Mouse (Mus musculus) limb, embryonic 10.5 days (tissue): ENCODE data around the gene Rps16. TPM values are rescaled to one million over a fixed set of nuclear protein-coding genes. Genes with fewer than 3 reads are reported as not detected.
"Not testable (repeated sequence)": the region's sequence is repeated elsewhere in the genome, so short reads cannot be mapped to it uniquely, and the experiment has no call there.

ENCODE experiments used
- DNase-seq: peaks from one replicate; pipeline ENCODE4 v3.0.0-alpha.2; 2017; ENCODE audit warnings: low spot score
- H3K27ac ChIP-seq: fragments of 300-500 bp; sonication (generic); 2 replicates; pipeline ENCODE4 v1.5.1; 2016; ENCODE audit warnings: mild to moderate bottlenecking
- H3K27me3 ChIP-seq: fragments of 300-500 bp; sonication (generic); 2 replicates; pipeline ENCODE4 v1.6.1; 2016; ENCODE audit warnings: low read depth, mild to moderate bottlenecking; ENCODE audit not compliant: poor library complexity, severe bottlenecking
- H3K36me3 ChIP-seq: fragments of 300-500 bp; sonication (generic); 2 replicates; pipeline ENCODE4 v1.6.1; 2016; ENCODE audit warnings: mild to moderate bottlenecking, moderate library complexity
- H3K4me1 ChIP-seq: fragments of 300-500 bp; sonication (generic); 2 replicates; pipeline ENCODE4 v1.6.1; 2016
- H3K4me3 ChIP-seq: fragments of 300-500 bp; sonication (generic); 2 replicates; pipeline ENCODE4 v1.5.1; 2016; ENCODE audit warnings: mild to moderate bottlenecking, moderate library complexity
- H3K9me3 ChIP-seq: fragments of 300-500 bp; sonication (generic); replicated peaks from 2 replicates; pipeline ENCODE4 v1.6.1; 2016; ENCODE audit warnings: mild to moderate bottlenecking
- WGBS: fragments of 180-500 bp; shearing (Covaris S2); methylation state at CpG from one replicate; pipeline ENCODE4 v1.1.7; 2016; 5-methylcytosine and 5-hydroxymethylcytosine counted together
- polyA plus RNA-seq: library from polyadenylated mRNA; unstranded; fragments of >200 nt; fragmentation: Nextera tagmentation; extraction: Ambion mirVana; gene quantifications from 2 replicates; pipeline ENCODE4 v1.2.1, GENCODE M21; 2016

Gene Rps16
- polyA plus RNA-seq, 1 experiment from 2014 or later: 972 TPM

GRCm38 (mm10) chr7:28387384-28387783 is 36.9 kb downstream of the Rps16 start:
- 91% methylated on average over 7 of the region's 7 CpGs for WGBS
- DNase-seq, H3K4me3 ChIP-seq, H3K27ac ChIP-seq, H3K27me3 ChIP-seq, H3K9me3 ChIP-seq: not testable (repeated sequence)
- Histone ChIP-seq H3K36me3 (peaks cover 58% of the 10 kb centered on the region), H3K4me1 (peaks cover 30% of the 10 kb centered on the region)

- no peak for DNase-seq
- no peak overlapping the region for H3K4me3 ChIP-seq
- H3K9me3 ChIP-seq: no peaks in the 10 kb centered on the region
- H3K27ac ChIP-seq: no peak overlapping the region
- H3K4me1 ChIP-seq: peaks cover 27% of the 10 kb centered on the region
- peaks cover 65% of the 10 kb centered on the region for H3K36me3 ChIP-seq
- WGBS: 98% methylated on average over 3 of the region's 3 CpGs
- no peaks in the 10 kb centered on the region for H3K27me3 ChIP-seq
Measured at GRCm38 (mm10) chr7:28390331-28390730, 39.9 kb downstream of the Rps16 start.

- Histone ChIP-seq H3K27ac (peak within 1 kb of the TSS; percentile 87), H3K36me3 (peaks cover 65% of the 10 kb centered on the region), H3K4me1 (peaks cover 17% of the 10 kb centered on the region), H3K9me3 (no peaks in the 10 kb centered on the region), H3K4me3 (peak within 1 kb of the TSS; percentile 97), H3K27me3 (no peaks in the 10 kb centered on the region)
- DNase-seq: peak; percentile 90
- WGBS: under 1% methylated on average over 58 of the region's 58 CpGs
Measured at GRCm38 (mm10) chr7:28392429-28393271, 42.2 kb downstream of the Rps16 start, which contains the start of the genes Med29 and Paf1. Med29 (minus strand) TSS chr7:28392708. Paf1 (plus strand) TSS chr7:28392951.

DNA sequence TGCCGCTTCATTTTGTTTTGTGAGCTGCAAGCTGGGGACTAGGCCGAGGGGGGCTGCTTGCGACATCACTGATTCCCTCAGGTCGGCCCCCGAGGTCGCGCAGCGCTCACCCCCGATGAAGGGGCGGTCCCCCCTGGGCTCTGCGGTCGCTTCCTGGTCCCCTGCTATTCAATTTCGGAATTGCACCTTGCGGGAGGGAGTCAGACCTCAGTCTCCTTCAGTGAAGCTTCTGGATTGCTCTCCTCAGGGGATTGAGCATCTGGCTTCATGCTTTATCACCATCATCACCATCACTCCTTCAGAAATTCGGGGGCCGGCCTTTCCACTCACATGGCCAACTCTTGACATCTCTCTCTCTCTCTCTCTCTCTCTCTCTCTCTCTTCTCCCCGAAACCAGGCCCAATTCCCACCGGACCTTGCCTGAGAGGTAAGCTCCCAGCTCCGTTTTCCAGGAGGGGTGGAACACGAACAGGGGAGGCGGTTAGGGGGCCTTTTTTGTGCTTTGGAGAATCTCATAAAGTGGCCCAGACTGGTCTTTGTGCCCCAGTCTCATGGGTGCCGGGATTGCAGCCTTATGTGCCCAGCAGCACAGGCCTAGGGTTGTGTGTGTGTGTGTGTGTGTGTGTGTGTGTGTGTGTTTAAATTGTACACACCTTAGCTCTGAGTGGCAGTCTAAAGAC is 43.0 kb downstream of the Rps16 start:
- 5% methylated on average over 22 of the region's 22 CpGs for whole genome bisulfite sequencing
- peaks cover 65% of the 10 kb centered on the region for H3K36me3 ChIP-seq
- no peak for DNase-seq
- peak overlapping the region; percentile 97 for H3K4me3 ChIP-seq
- H3K9me3 ChIP-seq: no peaks in the 10 kb centered on the region
- peak overlapping the region; percentile 86 for H3K27ac ChIP-seq
- H3K4me1 ChIP-seq: peaks cover 17% of the 10 kb centered on the region
- no peaks in the 10 kb centered on the region for H3K27me3 ChIP-seq

DNA sequence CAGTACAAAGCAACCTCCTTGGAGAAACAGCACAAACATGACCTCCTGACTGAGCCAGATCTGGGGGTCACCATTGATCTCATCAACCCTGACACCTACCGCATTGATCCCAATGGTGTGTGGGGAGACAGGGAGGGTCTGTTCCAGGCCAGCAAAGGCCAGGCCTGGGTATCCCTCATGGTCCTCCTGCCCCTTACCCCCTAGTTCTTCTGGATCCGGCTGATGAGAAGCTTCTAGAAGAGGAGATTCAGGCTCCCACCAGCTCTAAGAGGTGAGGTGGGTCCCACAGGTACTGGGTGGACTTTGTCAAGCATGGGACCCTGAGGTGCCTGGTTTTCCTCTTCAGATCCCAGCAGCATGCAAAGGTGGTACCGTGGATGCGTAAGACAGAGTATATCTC is 45.0 kb downstream of the Rps16 start:
- no peak for DNase-seq
- 94% methylated on average over 4 of the region's 4 CpGs for WGBS
- peaks cover 65% of the 10 kb centered on the region for H3K36me3 ChIP-seq

DNA sequence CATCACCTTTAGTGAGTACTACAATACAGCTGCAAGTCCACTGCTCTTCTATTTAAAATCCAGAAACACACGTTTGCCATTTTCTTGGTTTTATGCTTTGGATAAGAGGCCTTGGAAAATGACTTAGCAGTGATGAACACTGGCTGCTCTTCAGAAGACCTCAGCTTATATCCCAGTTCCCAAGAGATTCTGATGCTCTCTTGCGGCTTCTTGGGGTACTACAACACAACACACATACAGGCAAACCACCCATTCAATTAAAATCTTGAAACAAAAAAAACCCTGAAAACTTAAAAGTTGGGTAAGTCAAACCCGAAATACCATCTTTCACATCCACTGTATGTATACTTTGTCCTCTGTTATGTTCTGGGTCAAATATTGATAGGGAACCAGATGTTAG is 47.5 kb downstream of the Rps16 start:
- 72% methylated on average over 3 of the region's 3 CpGs for WGBS
- no peak overlapping the region for H3K4me3 ChIP-seq
- H3K9me3 ChIP-seq: no peaks in the 10 kb centered on the region
- no peak for DNase-seq
- peaks cover 10% of the 10 kb centered on the region for H3K4me1 ChIP-seq
- no peak overlapping the region for H3K27ac ChIP-seq
- H3K27me3 ChIP-seq: no peaks in the 10 kb centered on the region
- H3K36me3 ChIP-seq: peaks cover 86% of the 10 kb centered on the region

More for the DNA sequence above, 45.0 kb downstream of the Rps16 start:
- Histone ChIP-seq H3K4me3 (no peak overlapping the region), H3K4me1 (peaks cover 17% of the 10 kb centered on the region), H3K9me3 (no peaks in the 10 kb centered on the region), H3K27ac (no peak overlapping the region), H3K27me3 (no peaks in the 10 kb centered on the region)

DNA sequence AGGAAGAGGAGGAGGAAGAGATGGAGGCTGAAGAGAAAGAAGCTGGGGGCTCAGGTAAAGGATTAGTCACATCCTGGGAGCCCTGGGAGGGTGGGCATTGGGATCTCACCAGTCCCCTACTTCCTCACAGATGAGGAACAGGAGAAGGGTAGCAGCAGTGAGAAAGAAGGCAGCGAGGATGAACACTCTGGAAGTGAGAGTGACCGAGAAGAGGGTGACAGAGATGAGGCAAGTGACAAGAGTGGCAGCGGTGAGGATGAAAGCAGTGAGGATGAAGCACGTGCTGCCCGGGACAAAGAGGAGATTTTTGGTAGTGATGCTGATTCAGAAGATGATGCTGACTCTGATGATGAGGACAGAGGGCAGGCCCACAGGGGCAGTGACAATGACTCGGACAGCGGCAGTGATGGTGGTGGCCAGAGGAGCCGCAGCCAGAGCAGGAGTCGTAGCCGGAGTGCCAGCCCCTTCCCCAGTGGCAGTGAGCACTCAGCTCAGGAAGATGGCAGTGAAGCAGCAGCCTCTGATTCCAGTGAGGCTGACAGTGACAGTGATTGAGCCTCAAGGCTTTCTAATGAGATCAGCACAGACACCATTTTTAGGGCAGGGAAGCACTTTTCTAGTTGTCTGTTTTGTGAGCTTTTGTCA is 48.4 kb downstream of the Rps16 start:
- peaks cover 94% of the 10 kb centered on the region for H3K36me3 ChIP-seq
- no peak overlapping the region for H3K4me3 ChIP-seq
- DNase-seq: no peak
- H3K9me3 ChIP-seq: no peaks in the 10 kb centered on the region
- no peaks in the 10 kb centered on the region for H3K27me3 ChIP-seq
- no peak overlapping the region for H3K27ac ChIP-seq
- WGBS: 90% methylated on average over 10 of the region's 10 CpGs
- peaks cover 2% of the 10 kb centered on the region for H3K4me1 ChIP-seq

DNA sequence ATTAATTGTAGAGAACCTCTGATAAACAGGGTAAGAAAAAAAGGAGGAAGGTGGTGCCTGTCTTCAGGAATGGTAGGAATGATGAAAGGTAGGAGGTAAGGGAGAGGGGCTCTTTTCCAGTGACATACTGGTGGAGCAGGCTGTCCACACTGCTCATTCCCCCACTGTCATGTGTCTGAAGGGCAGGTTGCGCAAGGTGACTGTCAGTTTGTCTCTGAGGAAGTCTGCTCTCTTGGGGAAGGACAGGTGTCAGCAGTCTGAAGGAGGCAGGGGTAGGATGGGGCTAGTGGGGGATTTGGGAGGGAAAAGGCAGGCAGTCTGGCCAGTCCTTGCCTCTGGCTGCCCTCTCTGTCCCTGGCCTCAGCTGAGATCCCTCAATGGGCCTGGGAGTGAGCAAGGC is 50.6 kb downstream of the Rps16 start:
- H3K9me3 ChIP-seq: no peaks in the 10 kb centered on the region
- WGBS: 87% methylated on average over 1 of the region's 1 CpGs
- DNase-seq: no peak
- H3K4me3 ChIP-seq: no peak overlapping the region
- H3K36me3 ChIP-seq: peaks cover 98% of the 10 kb centered on the region
- no peaks in the 10 kb centered on the region for H3K27me3 ChIP-seq
- no peak overlapping the region for H3K27ac ChIP-seq
- no peaks in the 10 kb centered on the region for H3K4me1 ChIP-seq

DNA sequence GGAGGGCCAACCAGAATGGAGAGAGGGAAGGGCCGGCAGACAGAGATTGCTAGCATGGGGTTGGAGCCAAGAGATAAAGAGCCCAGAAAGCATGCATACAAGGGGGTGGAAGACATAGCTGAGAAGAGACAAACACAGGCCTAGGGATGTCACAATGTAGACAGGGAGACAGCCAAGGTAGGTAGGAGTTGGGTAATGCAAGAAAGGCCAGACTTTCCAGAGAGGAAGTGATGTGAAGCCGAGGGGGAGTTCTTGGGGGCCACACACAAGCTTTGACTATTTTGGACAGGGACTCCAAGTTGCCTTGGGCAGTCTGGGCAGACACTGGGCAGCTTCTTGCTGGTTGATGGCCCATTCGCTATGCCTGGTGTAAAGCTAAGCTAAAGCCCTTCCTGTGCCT is 51.5 kb downstream of the Rps16 start:
- H3K4me1 ChIP-seq: no peaks in the 10 kb centered on the region
- no peak overlapping the region for H3K27ac ChIP-seq
- no peak overlapping the region for H3K4me3 ChIP-seq
- no peak for DNase-seq
- 81% methylated on average over 3 of the region's 3 CpGs for WGBS
- H3K27me3 ChIP-seq: no peaks in the 10 kb centered on the region
- peaks cover 98% of the 10 kb centered on the region for H3K36me3 ChIP-seq
- no peaks in the 10 kb centered on the region for H3K9me3 ChIP-seq

Other genes with a start within 250 kb of the Rps16 start
- gene 9530053A07Rik, start 221.2 kb upstream of the Rps16 start, polyA plus RNA-seq: 0.01 TPM in 1 of 2 replicates, not detected in the other
- gene Fbl, start 180.9 kb upstream of the Rps16 start, polyA plus RNA-seq: 166 and 214 TPM in 2 replicates
- gene Dyrk1b, start 171.2 kb upstream of the Rps16 start, polyA plus RNA-seq: 13.4 and 21.0 TPM in 2 replicates
- gene Eid2, start 82.8 kb upstream of the Rps16 start, polyA plus RNA-seq: 2.9 and 3.9 TPM in 2 replicates
- gene Eid2b, start 72.9 kb upstream of the Rps16 start, polyA plus RNA-seq: 7.6 and 11.2 TPM in 2 replicates
- gene Selenov, start 59.5 kb upstream of the Rps16 start, polyA plus RNA-seq: not detected in 2 replicates
- gene Dll3, start 48.4 kb upstream of the Rps16 start, polyA plus RNA-seq: 0.56 and 2.3 TPM in 2 replicates
- gene Timm50, start 38.6 kb upstream of the Rps16 start, polyA plus RNA-seq: 223 and 243 TPM in 2 replicates
- 123 and 124 TPM in 2 replicates for gene Supt5, start 11.9 kb upstream of the Rps16 start, polyA plus RNA-seq
- 90.5 and 118 TPM in 2 replicates for gene Plekhg2, start 21.9 kb downstream of the Rps16 start, polyA plus RNA-seq
- 7.5 and 7.9 TPM in 2 replicates for gene Zfp36, start 29.6 kb downstream of the Rps16 start, polyA plus RNA-seq
- 65.1 and 67.0 TPM in 2 replicates for gene Med29, start 42.1 kb downstream of the Rps16 start, polyA plus RNA-seq
- gene Paf1, start 42.3 kb downstream of the Rps16 start, polyA plus RNA-seq: 81.3 and 91.5 TPM in 2 replicates
- gene Gmfg, start 86.8 kb downstream of the Rps16 start, polyA plus RNA-seq: 6.8 and 7.7 TPM in 2 replicates
- gene Lrfn1, start 101.3 kb downstream of the Rps16 start, polyA plus RNA-seq: 4.1 and 5.0 TPM in 2 replicates
- not detected in 2 replicates for gene Ifnl2, start 159.8 kb downstream of the Rps16 start, polyA plus RNA-seq
- gene Ifnl3, start 172.2 kb downstream of the Rps16 start, polyA plus RNA-seq: not detected in 2 replicates
- not detected in 2 replicates for gene Sycn, start 190.2 kb downstream of the Rps16 start, polyA plus RNA-seq
- not detected in 2 replicates for gene Nccrp1, start 196.6 kb downstream of the Rps16 start, polyA plus RNA-seq
- gene Samd4b, start 247.5 kb downstream of the Rps16 start, polyA plus RNA-seq: 38.2 and 40.2 TPM in 2 replicates
- gene Pak4, start 247.5 kb downstream of the Rps16 start, polyA plus RNA-seq: 64.9 and 69.8 TPM in 2 replicates